Mouse (Mus musculus) kidney, postnatal 0 days (tissue): ENCODE data around the gene Ppm1l. TPM values are rescaled to one million over a fixed set of nuclear protein-coding genes. Genes with fewer than 3 reads are reported as not detected.

Experiments used
- ATAC-seq: fragments of 200-750 bp; cut with Nextera tagmentation; replicated peaks from 2 replicates; pipeline ENCODE4 v1.8.0; 2017; ENCODE audit warnings: low read depth, moderate number of reproducible peaks, moderate TSS enrichment, moderate library complexity; ENCODE audit not compliant: low FRiP score
- DNase-seq: peaks from one replicate; pipeline ENCODE4 v3.0.0-alpha.2; 2016; ENCODE audit warnings: low spot score
- H3K27ac ChIP-seq: fragments of 300-500 bp; sonication (generic); 2 replicates; pipeline ENCODE4 v1.5.1; 2014; ENCODE audit warnings: mild to moderate bottlenecking
- H3K27me3 ChIP-seq: fragments of 300-500 bp; sonication (generic); 2 replicates; pipeline ENCODE4 v1.6.1; 2014; ENCODE audit warnings: low read length, mixed read lengths; ENCODE audit not compliant: insufficient read depth
- H3K36me3 ChIP-seq: fragments of 300-500 bp; sonication (generic); 2 replicates; pipeline ENCODE4 v1.6.1; 2014; ENCODE audit warnings: low read length, mixed read lengths; ENCODE audit not compliant: insufficient read depth
- H3K4me1 ChIP-seq: fragments of 300-500 bp; sonication (generic); replicated peaks from 2 replicates; pipeline ENCODE4 v1.6.1; 2014; ENCODE audit warnings: antibody characterized with exemption, low read length, mixed read lengths; ENCODE audit not compliant: insufficient read depth
- H3K4me2 ChIP-seq: fragments of 300-500 bp; sonication (generic); 2 replicates; pipeline ENCODE4 v1.6.1; 2014; ENCODE audit warnings: mild to moderate bottlenecking, low read length, moderate library complexity, mixed read lengths
- H3K4me3 ChIP-seq: fragments of 300-500 bp; sonication (generic); replicated peaks from 2 replicates; pipeline ENCODE4 v1.5.1; 2014; ENCODE audit warnings: low read depth, low read length
- H3K9ac ChIP-seq: fragments of 300-500 bp; sonication (generic); 2 replicates; pipeline ENCODE4 v1.6.1; 2014; ENCODE audit warnings: low read depth, low read length
- H3K9me3 ChIP-seq: fragments of 300-500 bp; sonication (generic); replicated peaks from 2 replicates; pipeline ENCODE4 v1.6.1; 2016; ENCODE audit warnings: low read length, inconsistent platforms, mixed read lengths
- CTCF ChIP-seq: IDR thresholded peaks from 2 replicates; pipeline ENCODE4 v1.5.1; 2016; ENCODE audit warnings: antibody characterized with exemption, low read depth, mild to moderate bottlenecking, moderate library complexity
- whole genome bisulfite sequencing: fragments of 180-500 bp; shearing (Covaris S2); extraction: QIAGEN DNeasy Blood & Tissue Kit; methylation state at CpG from one replicate; pipeline ENCODE4 v1.1.7; 2014; 5-methylcytosine and 5-hydroxymethylcytosine counted together
- polyA plus RNA-seq: library from polyadenylated mRNA; unstranded; fragments of >200 nt; fragmentation: Nextera tagmentation; extraction: Ambion mirVana; gene quantifications from 2 replicates; pipeline ENCODE4 v1.2.1, GENCODE M21; 2015

The Ppm1l gene
- polyA plus RNA-seq, 1 experiment from 2014 or later, result 5.6 TPM

GRCm38 (mm10) chr3:69461956-69462355 is 145.3 kb downstream of the Ppm1l start:
- no peak overlapping the region for H3K27ac ChIP-seq
- no peaks in the 10 kb centered on the region for H3K27me3 ChIP-seq
- TF ChIP-seq CTCF, result no peak
- H3K4me2 ChIP-seq, result no peak overlapping the region
- H3K4me3 ChIP-seq, result no peak overlapping the region
- H3K4me1 ChIP-seq, result no peaks in the 10 kb centered on the region
- no peaks in the 10 kb centered on the region for H3K36me3 ChIP-seq
- 86% methylated on average over 1 of the region's 1 CpGs for WGBS
- DNase-seq (no peak), ATAC-seq (no peak)
- H3K9me3 ChIP-seq, result no peaks in the 10 kb centered on the region
- H3K9ac ChIP-seq, result no peak overlapping the region

DNA sequence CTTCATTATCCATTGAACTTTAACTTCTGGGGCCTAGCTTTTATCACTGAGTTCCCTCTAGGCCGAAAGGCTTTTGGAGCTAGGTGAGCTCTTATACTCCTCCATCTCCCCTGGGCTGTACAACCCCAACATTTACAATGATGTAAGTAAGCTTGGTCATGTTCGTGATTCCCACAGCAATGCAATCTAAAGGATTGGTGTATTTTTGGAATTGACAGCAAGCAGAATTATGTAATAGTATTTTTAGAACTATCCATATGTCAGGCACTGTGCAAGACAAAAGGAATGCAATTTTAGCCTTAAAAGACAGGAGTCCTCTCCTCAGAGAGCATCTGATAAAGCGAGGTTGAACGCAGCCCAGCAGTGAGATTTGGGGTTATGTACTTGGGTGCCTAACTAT is 149.1 kb downstream of the Ppm1l start:
- H3K27ac ChIP-seq, result no peak overlapping the region
- DNase-seq, result no peak
- no peak for ATAC-seq
- 91% methylated on average over 4 of the region's 4 CpGs for WGBS
- no peak for TF ChIP-seq CTCF
- H3K9ac ChIP-seq, result no peak overlapping the region
- H3K27me3 ChIP-seq, result no peaks in the 10 kb centered on the region
- no peak overlapping the region for H3K4me3 ChIP-seq
- no peaks in the 10 kb centered on the region for H3K4me1 ChIP-seq
- no peaks in the 10 kb centered on the region for H3K9me3 ChIP-seq
- H3K36me3 ChIP-seq, result no peaks in the 10 kb centered on the region
- H3K4me2 ChIP-seq, result no peak overlapping the region

DNA sequence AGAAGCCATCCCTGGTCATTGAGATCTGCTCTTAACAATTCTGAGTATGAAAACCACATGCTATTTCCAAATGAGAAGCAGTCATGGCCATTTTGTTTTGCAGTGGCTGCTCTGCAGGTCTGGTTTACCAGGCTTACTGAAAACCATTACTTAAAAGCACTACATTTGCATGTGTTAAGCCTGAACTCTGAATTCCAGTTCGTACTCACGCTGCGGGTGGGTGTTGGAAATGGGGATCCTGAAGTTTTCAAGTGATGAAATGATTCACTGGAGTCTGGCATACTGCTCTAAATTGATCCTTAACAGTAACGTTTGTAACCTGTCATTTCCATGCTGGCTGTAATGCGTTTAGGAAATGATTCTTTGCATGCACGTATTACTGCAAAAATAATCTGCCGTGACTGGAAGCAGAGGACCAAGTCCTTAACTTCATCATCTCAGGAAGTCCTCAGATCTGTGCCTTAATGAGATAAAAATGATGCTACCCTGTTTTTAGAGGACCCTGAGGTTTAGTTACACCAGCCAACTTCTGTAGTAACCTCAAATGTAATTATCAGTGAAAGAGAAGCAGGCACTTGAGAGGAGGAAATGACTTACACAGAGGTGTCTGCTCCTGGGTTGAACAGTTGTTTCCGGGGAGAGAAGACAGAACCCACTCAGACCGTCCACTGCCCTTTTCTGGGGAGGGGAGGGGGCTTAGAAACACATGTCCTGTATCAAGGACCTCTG is 151.8 kb downstream of the Ppm1l start:
- no peak for TF ChIP-seq CTCF
- Histone ChIP-seq H3K4me1 (no peaks in the 10 kb centered on the region), H3K27me3 (no peaks in the 10 kb centered on the region), H3K4me3 (no peak overlapping the region), H3K4me2 (no peak overlapping the region), H3K9me3 (no peaks in the 10 kb centered on the region), H3K27ac (no peak overlapping the region), H3K36me3 (no peaks in the 10 kb centered on the region), H3K9ac (no peak overlapping the region)
- WGBS, result 49% methylated on average over 9 of the region's 9 CpGs
- no peak for ATAC-seq
- no peak for DNase-seq

- TF ChIP-seq CTCF, result no peak
- Histone ChIP-seq H3K27ac (no peak overlapping the region), H3K36me3 (no peaks in the 10 kb centered on the region), H3K4me3 (no peak overlapping the region), H3K4me2 (no peak overlapping the region), H3K27me3 (no peaks in the 10 kb centered on the region), H3K9me3 (no peaks in the 10 kb centered on the region), H3K9ac (no peak overlapping the region), H3K4me1 (no peaks in the 10 kb centered on the region)
- WGBS, result 38% methylated on average over 5 of the region's 6 CpGs
- DNase-seq (no peak), ATAC-seq (no peak)
Measured at GRCm38 (mm10) chr3:69469463-69470141, 152.9 kb downstream of the Ppm1l start.

- no peak for TF ChIP-seq CTCF
- DNase-seq (no peak), ATAC-seq (no peak)
- H3K9ac ChIP-seq, result no peak overlapping the region
- H3K4me2 ChIP-seq, result no peak overlapping the region
- H3K9me3 ChIP-seq, result no peaks in the 10 kb centered on the region
- H3K36me3 ChIP-seq, result no peaks in the 10 kb centered on the region
- no peak overlapping the region for H3K27ac ChIP-seq
- H3K27me3 ChIP-seq, result no peaks in the 10 kb centered on the region
- no peaks in the 10 kb centered on the region for H3K4me1 ChIP-seq
- WGBS, result 82% methylated on average over 11 of the region's 11 CpGs
- H3K4me3 ChIP-seq, result no peak overlapping the region
Measured at GRCm38 (mm10) chr3:69470142-69470796, 153.6 kb downstream of the Ppm1l start.

DNA sequence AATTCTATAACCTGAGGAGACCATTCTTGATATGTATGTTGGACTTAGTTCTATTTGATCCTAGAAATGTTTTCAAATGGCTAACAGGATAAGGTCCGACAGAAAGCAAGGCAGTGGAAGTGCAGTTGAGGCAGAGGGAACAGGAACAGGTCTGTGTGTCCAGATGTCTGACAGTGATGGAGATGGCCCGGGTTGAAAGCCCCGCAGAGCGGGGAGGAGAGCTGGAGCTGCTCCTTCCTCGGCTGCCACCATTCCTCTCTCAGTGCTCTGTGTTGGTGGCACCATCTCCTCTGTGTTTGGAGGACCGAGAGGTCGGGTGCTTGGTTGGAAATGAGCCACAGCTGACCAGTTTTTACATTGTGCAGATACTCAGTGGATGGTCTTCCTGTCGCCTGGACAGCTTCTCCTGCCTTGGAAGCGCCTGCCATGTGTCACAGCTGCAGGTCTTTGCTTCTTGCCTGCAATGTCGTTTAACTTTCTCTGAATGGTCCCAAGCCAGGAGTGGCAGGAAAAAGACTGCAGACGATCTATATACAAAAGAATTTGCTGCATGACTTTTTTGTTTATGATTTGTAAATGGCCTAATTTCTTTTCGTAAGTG is 159.3 kb downstream of the Ppm1l start:
- H3K9ac ChIP-seq, result no peak overlapping the region
- no peaks in the 10 kb centered on the region for H3K36me3 ChIP-seq
- DNase-seq, result no peak
- H3K27ac ChIP-seq, result no peak overlapping the region
- H3K4me1 ChIP-seq, result no peaks in the 10 kb centered on the region
- WGBS, result 56% methylated on average over 12 of the region's 12 CpGs
- no peak overlapping the region for H3K4me2 ChIP-seq
- H3K9me3 ChIP-seq, result no peaks in the 10 kb centered on the region
- H3K27me3 ChIP-seq, result no peaks in the 10 kb centered on the region
- ATAC-seq, result no peak
- TF ChIP-seq CTCF, result no peak
- no peak overlapping the region for H3K4me3 ChIP-seq
